Mouse (Mus musculus): Measurements from ENCODE around the gene Dlx2. TPM values are rescaled to one million over a fixed set of nuclear protein-coding genes. Genes with fewer than 3 reads are reported as not detected.

Gene Dlx2
- polyA plus RNA-seq, 1 experiment from 2014 or later = 0.08 TPM

DNA sequence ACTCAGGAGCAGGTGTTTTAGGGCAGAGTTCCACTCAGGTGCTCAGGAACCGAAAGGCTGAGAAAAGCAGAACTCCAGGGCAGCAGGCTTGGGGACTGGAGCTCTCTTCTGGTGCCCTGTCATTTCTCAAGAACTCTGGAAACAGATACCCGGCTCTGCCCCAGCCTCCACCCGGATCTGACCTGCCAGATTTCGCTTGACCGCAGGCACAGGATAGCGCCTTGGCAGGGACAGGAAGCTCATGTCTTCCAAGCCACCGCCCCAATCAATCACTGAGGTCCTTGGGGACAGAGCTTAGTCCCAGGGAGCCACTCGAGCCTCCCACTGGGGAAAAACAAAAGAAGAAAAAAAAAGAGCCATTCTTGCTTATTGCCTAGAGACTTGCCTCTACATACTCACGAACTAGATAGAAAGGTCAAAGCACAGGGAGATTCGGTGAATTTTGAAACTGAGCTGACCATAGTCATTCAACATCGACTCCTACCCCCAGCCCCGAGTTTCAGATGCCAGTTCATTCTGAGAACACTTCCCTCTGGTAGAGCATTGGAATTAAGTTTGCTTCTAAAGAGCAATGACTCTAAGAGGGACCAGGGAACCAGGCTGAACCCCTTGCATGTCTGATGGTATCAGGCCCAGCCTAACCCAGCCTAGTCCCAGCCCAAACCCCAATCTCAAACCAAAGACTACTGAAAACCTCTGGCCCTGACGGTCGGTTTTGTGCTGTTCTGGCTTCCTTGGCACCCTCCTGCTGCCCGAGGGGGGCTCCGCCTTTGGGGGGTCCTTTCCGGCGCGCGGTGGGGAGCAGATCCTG, 12.1 kb downstream of the Dlx2 start:
- Histone ChIP-seq H3K27ac (replicated peaks) (no peak overlapping the region), H3K4me3 (replicated peaks) (no peak overlapping the region), H3K4me2 (no peak overlapping the region), H3K9ac (replicated peaks) (no peak overlapping the region), H3K36me3 (no peaks in the 10 kb centered on the region), H3K27me3 (replicated peaks) (peaks cover 96% of the 10 kb centered on the region), H3K9me3 (replicated peaks) (no peaks in the 10 kb centered on the region), H3K4me1 (peaks cover 8% of the 10 kb centered on the region)
- WGBS = under 1% methylated on average over 20 of the region's 20 CpGs
- no peak for ATAC-seq (ENCODE audit: low FRiP score)

DNA sequence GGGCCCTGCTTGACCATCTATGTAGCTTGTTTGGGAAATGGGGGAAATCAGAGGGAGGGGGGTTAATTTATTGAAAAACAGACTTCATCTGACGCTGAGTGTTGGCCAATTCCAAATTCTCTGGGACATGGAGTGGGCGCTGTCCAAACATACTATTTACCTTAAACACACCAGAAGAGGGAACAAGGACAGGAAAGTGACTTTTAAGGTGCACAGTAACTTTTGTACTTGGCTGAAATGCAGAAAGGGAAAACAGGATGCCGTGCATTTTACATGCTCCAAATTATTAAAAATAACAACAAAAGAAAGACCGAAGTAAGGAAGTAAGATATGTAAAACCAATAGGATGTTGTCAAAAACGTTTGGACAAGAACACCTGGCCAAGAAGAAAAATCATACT, 13.5 kb downstream of the Dlx2 start:
- Histone ChIP-seq H3K36me3 (no peaks in the 10 kb centered on the region), H3K27me3 (replicated peaks) (peaks cover 96% of the 10 kb centered on the region), H3K9ac (replicated peaks) (no peak overlapping the region), H3K27ac (replicated peaks) (no peak overlapping the region), H3K4me3 (replicated peaks) (no peak overlapping the region), H3K9me3 (replicated peaks) (no peaks in the 10 kb centered on the region), H3K4me1 (peaks cover 19% of the 10 kb centered on the region), H3K4me2 (no peak overlapping the region)
- no peak for ATAC-seq (ENCODE audit: low FRiP score)
- WGBS = 8% methylated on average over 5 of the region's 5 CpGs

DNA sequence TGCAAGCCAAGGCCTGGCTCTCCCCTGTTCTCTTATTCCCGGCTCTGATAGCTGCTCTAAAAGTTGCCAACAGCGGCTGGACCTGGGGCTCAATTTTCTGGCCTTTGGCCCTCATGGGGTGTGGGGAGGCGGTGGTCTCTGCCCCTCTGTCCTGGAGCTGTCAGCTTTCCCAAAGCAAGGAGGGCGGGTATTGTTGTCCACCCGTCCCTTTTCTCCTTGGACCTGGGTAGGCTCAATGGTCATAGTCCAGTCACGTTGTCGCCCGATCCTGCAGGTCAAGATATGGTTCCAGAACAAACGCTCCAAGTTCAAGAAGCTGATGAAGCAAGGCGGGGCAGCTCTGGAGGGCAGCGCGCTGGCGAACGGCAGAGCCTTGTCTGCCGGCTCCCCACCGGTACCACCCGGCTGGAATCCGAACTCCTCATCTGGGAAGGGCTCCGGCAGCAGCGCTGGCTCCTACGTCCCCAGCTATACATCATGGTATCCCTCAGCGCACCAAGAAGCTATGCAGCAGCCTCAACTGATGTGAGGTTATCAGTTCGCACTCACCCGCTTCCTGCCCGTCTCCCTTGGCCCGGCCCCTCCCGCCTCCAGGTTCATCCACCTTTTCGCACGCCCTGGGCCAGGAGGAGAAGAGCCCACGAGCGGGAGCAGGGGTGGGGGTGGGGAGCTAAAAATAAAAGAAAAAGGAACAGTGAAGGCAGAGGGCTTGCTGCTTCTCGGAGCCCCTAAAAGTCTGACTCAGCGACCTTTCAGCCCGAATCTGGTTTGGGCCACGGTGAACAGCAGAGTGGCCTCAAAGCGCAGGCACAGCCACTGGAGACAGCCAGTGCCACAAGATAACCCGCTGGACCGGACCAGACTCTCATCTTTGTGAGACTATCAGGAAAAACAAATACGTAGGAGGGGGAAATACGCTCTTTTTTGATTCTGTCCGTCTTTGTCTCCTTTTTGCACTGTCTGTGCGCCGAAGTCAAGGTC, 14.3 kb downstream of the Dlx2 start:
- Histone ChIP-seq H3K9ac (replicated peaks) (no peak overlapping the region), H3K4me3 (replicated peaks) (no peak overlapping the region), H3K4me2 (no peak overlapping the region), H3K9me3 (replicated peaks) (no peaks in the 10 kb centered on the region), H3K27me3 (replicated peaks) (peaks cover 93% of the 10 kb centered on the region), H3K4me1 (peaks cover 19% of the 10 kb centered on the region), H3K27ac (replicated peaks) (no peak overlapping the region), H3K36me3 (no peaks in the 10 kb centered on the region)
- WGBS = under 1% methylated on average over 43 of the region's 43 CpGs
- ATAC-seq (ENCODE audit: low FRiP score) = no peak

DNA sequence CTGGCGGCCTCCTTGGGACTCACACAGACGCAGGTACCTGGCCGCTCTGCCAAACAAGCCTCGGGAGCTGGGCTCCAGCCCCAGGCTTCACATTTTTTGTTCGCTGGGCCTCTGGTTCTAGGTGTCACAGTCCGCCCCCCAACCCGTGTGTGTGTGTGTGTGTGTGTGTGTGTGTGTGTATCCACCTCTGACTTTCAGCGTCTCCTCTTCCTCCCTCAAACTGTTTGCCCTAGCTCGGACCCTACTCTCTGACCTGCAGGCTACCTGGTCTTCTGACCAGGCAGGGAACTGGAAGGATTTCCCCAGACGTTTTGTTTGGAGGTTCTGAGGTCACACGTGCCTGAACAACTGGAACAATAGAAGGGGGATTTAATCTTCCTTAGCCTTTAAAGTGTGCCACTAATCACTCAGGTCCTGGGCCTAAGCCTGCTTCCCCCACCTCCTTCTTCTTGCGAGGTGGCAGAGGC, 15.4 kb downstream of the Dlx2 start:
- Histone ChIP-seq H3K4me3 (replicated peaks) (no peak overlapping the region), H3K4me2 (no peak overlapping the region), H3K9me3 (replicated peaks) (no peaks in the 10 kb centered on the region), H3K27me3 (replicated peaks) (peaks cover 93% of the 10 kb centered on the region), H3K27ac (replicated peaks) (no peak overlapping the region), H3K36me3 (no peaks in the 10 kb centered on the region), H3K4me1 (peaks cover 19% of the 10 kb centered on the region), H3K9ac (replicated peaks) (no peak overlapping the region)
- no peak for ATAC-seq (ENCODE audit: low FRiP score)
- 0% methylated on average over 11 of the region's 12 CpGs for WGBS

DNA sequence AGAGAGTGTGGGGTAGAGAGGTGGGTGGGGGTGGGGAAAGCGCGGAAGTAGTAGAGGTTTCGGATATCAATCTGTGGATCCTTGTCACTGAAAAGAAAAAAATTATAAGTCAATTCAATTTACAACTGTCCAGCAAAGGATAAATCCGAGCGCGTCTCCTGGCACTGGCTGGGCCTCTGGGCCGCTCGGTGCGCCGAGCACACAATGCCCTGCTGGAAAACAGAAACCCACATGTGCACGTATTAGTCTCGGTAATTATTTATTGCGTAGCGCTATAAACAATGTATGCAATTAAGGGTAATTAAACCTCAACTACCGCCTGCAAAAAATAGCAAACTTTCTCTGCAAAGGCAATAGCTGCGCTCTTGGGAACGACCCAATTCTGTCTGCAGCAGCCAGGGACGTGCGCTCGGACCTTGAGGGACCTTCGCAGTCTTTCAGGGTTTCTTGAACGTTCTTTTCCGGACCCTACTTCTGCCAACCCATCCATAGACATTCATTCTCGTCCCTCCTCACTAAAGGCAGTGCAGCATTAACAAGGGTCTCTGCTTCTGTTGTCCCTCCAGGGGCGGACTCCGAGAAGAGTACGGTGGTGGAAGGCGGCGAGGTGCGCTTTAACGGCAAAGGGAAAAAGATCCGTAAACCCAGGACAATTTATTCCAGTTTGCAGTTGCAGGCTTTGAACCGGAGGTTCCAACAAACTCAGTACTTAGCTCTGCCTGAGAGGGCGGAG, 16.0 kb downstream of the Dlx2 start:
- H3K36me3 ChIP-seq = no peaks in the 10 kb centered on the region
- H3K4me1 ChIP-seq = peaks cover 19% of the 10 kb centered on the region
- no peak overlapping the region for H3K4me2 ChIP-seq
- H3K9me3 ChIP-seq (replicated peaks) = no peaks in the 10 kb centered on the region
- ATAC-seq (ENCODE audit: low FRiP score) = no peak
- no peak overlapping the region for H3K27ac ChIP-seq (replicated peaks)
- peaks cover 95% of the 10 kb centered on the region for H3K27me3 ChIP-seq (replicated peaks)
- under 1% methylated on average over 34 of the region's 34 CpGs for WGBS
- no peak overlapping the region for H3K4me3 ChIP-seq (replicated peaks)
- H3K9ac ChIP-seq (replicated peaks) = no peak overlapping the region

DNA sequence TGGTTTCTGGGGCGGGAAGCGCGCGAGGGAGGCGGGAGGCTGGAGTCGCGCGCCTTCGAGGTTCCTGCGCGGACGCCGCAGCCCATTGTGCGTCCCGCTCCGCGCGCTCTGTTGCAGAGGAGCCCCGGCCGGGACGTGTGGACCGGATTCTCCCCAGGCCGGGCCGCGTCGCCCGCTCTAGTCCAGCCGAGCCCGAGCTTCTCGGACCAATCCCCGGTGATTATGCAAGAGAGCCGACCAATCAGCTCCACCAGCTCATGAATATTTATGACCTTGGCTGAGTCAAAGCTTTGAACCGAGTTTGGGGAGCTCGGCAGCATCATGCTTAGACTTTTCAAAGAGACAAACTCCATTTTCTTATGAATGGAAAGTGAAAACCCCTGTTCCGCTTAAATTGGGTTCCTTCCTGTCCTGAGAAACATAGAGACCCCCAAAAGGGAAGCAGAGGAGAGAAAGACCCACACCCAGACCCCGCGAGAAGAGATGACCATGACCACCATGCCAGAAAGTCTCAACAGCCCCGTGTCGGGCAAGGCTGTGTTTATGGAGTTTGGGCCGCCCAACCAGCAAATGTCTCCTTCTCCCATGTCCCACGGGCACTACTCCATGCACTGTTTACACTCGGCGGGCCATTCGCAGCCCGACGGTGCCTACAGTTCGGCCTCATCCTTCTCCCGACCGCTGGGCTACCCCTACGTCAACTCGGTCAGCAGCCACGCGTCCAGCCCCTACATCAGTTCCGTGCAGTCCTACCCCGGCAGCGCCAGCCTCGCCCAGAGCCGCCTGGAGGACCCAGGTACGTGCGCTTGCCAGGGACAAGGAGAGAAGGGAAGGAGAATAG, 16.8 kb downstream of the Dlx2 start:
- H3K27ac ChIP-seq (replicated peaks) = no peak overlapping the region

DNA sequence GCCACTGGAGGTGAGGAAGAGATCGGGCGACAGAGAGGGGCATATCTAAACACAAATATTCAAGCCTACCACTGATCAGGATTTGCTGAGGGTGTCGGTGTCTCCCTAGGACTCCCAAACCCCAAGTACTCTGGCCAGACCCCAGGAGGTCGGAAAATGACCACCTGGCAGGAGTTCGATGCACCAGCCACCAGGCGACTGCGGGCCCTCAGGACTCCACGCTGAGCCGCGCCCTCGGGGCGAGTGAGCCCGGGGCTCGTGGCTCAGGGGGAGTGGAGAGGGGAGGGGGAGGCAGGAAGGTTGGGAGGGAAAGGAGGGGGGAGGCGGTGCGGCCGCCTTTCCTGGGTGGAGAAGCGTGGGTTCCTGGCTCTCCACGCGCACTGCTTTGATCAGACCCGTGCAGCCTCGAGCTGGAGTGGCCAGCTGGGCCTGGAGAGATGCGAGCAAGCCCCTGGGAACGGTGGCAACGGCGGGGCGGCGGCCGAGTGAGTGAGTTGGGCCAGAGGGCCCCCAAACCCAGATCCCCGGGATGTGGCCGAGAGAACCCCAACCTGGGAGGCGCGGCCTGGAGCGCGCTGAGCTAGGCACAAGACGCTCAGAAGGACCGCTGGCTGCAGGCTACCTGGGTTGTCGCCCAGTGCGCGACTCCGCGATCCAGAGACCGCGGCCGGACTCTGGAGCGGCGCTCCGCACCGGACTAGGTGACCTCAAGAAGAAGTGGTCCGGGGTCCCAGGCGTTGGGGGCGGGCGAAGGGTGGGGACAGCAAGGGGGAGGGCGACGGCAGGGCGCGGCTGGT, 17.6 kb downstream of the Dlx2 start:
- peak overlapping the region; percentile 33 for H3K4me3 ChIP-seq (replicated peaks)
- H3K36me3 ChIP-seq = no peaks in the 10 kb centered on the region
- H3K4me1 ChIP-seq = peaks cover 19% of the 10 kb centered on the region
- H3K4me2 ChIP-seq = peak overlapping the region; percentile 60
- no peak overlapping the region for H3K9ac ChIP-seq (replicated peaks)
- peak; percentile 30; the same call in 1 of the 2 replicates for ATAC-seq (ENCODE audit: low FRiP score)
- no peak overlapping the region for H3K27ac ChIP-seq (replicated peaks)
- H3K27me3 ChIP-seq (replicated peaks) = peaks cover 95% of the 10 kb centered on the region
- H3K9me3 ChIP-seq (replicated peaks) = no peaks in the 10 kb centered on the region
- WGBS = under 1% methylated on average over 56 of the region's 57 CpGs

More for the DNA sequence above, 16.8 kb downstream of the Dlx2 start:
- Histone ChIP-seq H3K9me3 (replicated peaks) (no peaks in the 10 kb centered on the region), H3K9ac (replicated peaks) (no peak overlapping the region), H3K4me1 (peaks cover 19% of the 10 kb centered on the region), H3K4me2 (peak overlapping the region; percentile 60), H3K36me3 (no peaks in the 10 kb centered on the region), H3K27me3 (replicated peaks) (peaks cover 97% of the 10 kb centered on the region), H3K4me3 (replicated peaks) (peak overlapping the region; percentile 33)
- WGBS = under 1% methylated on average over 50 of the region's 60 CpGs
- peak; percentile 65; the same call in 1 of the 2 replicates for ATAC-seq (ENCODE audit: low FRiP score)

DNA sequence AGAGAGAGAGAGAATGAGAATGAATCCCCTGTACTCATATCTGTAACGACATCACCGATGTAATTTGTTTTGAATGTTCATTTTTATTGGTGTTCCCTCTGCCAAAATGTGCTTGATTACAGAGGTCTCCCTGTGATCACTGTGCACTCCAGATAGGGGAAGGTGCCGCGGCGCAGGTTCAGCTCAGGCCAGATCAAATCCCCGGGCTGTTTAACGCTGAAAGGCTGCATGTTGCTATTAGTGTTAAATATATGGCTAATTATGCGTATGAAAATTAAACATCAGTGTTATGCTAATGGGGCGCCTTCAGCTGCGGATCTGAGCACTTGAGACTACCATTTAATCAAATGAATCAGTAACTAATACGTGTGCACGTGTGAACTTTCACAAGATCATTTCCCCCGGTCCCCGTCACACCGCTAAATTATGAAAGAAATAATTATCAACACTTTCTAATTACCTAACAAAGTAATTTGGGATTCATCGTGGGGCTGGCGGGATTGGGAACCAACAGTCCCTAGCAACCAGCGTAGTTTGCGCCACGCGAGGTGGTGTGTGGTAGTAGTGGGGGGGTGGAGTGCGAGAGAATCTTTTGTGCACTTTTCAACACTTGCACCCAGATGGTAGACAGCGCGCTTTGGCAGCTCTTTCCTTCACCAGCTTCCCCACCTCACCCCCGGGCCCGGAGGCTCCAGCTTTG, 18.4 kb downstream of the Dlx2 start, which contains the start of gene Dlx1:
TSS of gene Dlx1 (plus strand) at position 100 of the 700 bp plus-strand sequence.
- no peak for ATAC-seq (ENCODE audit: low FRiP score)
- 1% methylated on average over 26 of the region's 26 CpGs for WGBS
- Histone ChIP-seq H3K4me3 (replicated peaks) (peak within 1 kb of the TSS; percentile 33), H3K9me3 (replicated peaks) (no peaks in the 10 kb centered on the region), H3K27ac (replicated peaks) (no peak within 1 kb of the TSS), H3K4me2 (peak within 1 kb of the TSS; percentile 60), H3K27me3 (replicated peaks) (peaks cover 95% of the 10 kb centered on the region), H3K9ac (replicated peaks) (no peak within 1 kb of the TSS), H3K4me1 (peaks cover 19% of the 10 kb centered on the region), H3K36me3 (no peaks in the 10 kb centered on the region)

DNA sequence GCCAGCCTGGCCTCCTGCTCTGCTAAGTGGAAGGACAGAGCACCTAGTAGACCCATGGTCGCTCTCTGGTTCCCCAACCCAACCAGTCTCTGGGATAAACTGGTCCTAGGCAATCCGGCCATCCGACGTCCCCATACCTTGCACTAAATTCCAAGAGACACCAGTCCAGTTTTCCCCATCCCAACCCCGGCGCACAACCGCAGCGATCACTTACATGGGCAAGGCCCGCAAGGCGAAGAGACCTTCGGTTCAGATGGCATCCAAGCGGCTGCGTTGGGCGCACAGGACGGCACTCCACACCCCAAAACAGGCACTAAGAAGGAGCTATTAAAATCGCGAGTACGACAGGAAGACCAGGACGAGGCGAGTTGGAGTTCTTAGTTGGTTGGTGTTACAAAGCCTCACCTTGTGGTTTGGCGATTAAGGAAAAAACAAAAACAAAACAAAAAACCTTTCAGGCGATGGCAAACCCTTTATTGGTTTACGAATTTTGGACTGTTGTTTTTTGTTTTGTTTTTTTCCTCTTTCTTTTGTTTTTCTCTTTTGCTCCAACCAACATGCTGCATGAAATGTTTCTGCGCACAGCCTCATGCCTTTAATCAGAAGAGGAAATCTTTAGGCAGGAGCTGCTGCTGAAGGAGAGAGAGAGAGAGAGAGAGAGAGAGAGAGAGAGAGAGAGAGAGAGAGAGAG, 19.1 kb downstream of the Dlx2 start:
- Histone ChIP-seq H3K4me1 (peaks cover 19% of the 10 kb centered on the region), H3K36me3 (no peaks in the 10 kb centered on the region), H3K9ac (replicated peaks) (no peak overlapping the region), H3K9me3 (replicated peaks) (no peaks in the 10 kb centered on the region), H3K4me3 (replicated peaks) (no peak overlapping the region), H3K27ac (replicated peaks) (no peak overlapping the region), H3K4me2 (no peak overlapping the region), H3K27me3 (replicated peaks) (peaks cover 95% of the 10 kb centered on the region)
- ATAC-seq (ENCODE audit: low FRiP score) = no peak
- 2% methylated on average over 24 of the region's 24 CpGs for WGBS

Data from neural tube, embryonic 15.5 days (tissue).